Mouse (Mus musculus): ENCODE data around the gene Frmpd3. TPM values are rescaled to one million over a fixed set of nuclear protein-coding genes. Genes with fewer than 3 reads are reported as not detected.

Frmpd3 gene
- polyA plus RNA-seq, 1 experiment = not detected

- TF ChIP-seq CTCF (IDR thresholded peaks at IDR 0.05; ENCODE audit: low read depth, low read length) (no peak), POLR2A (IDR thresholded peaks at IDR 0.05; ENCODE audit: borderline replicate concordance, low read depth, low read length) (no peak)
- Histone ChIP-seq H3K27ac (ENCODE audit: insufficient read depth, low read depth, low read length) (no peak overlapping the region), H3K4me1 (ENCODE audit: control insufficient read depth, insufficient read depth, low read length) (no peaks in the 10 kb centered on the region), H3K4me3 (ENCODE audit: insufficient read depth, low read length) (no peak overlapping the region)
Observed at GRCm38 (mm10) chrX:140445551-140445950, 103.5 kb downstream of the Frmpd3 start.

- Histone ChIP-seq H3K27ac (ENCODE audit: insufficient read depth, low read depth, low read length) (no peak overlapping the region), H3K4me1 (ENCODE audit: control insufficient read depth, insufficient read depth, low read length) (no peaks in the 10 kb centered on the region), H3K4me3 (ENCODE audit: insufficient read depth, low read length) (no peak overlapping the region)
- TF ChIP-seq POLR2A (IDR thresholded peaks at IDR 0.05; ENCODE audit: borderline replicate concordance, low read depth, low read length) (no peak), CTCF (IDR thresholded peaks at IDR 0.05; ENCODE audit: low read depth, low read length) (no peak)
Observed at GRCm38 (mm10) chrX:140450071-140450470, 108.0 kb downstream of the Frmpd3 start.

- no peak within 1 kb of the TSS for H3K27ac ChIP-seq (ENCODE audit: insufficient read depth, low read depth, low read length)
- TF ChIP-seq CTCF (IDR thresholded peaks at IDR 0.05; ENCODE audit: low read depth, low read length) = no peak
- no peak for TF ChIP-seq POLR2A (IDR thresholded peaks at IDR 0.05; ENCODE audit: borderline replicate concordance, low read depth, low read length)
- H3K4me3 ChIP-seq (ENCODE audit: insufficient read depth, low read length) = peak within 1 kb of the TSS; percentile 87
- H3K4me1 ChIP-seq (ENCODE audit: control insufficient read depth, insufficient read depth, low read length) = 0 out of 2 replicates have a peak, but pooled peaks cover 2% of the 10 kb centered on the region
Observed at GRCm38 (mm10) chrX:140456279-140456731, 114.2 kb downstream of the Frmpd3 start, which contains the start of gene Prps1. Gene Prps1, plus strand, starts transcription at chrX:140456613.

GRCm38 (mm10) chrX:140456751-140457491 lies 114.9 kb downstream of the Frmpd3 start:
- Histone ChIP-seq H3K4me1 (ENCODE audit: control insufficient read depth, insufficient read depth, low read length) (0 out of 2 replicates have a peak, but pooled peaks cover 2% of the 10 kb centered on the region), H3K4me3 (ENCODE audit: insufficient read depth, low read length) (peak overlapping the region; percentile 87), H3K27ac (ENCODE audit: insufficient read depth, low read depth, low read length) (no peak overlapping the region)
- no peak for TF ChIP-seq POLR2A (IDR thresholded peaks at IDR 0.05; ENCODE audit: borderline replicate concordance, low read depth, low read length)
- no peak for TF ChIP-seq CTCF (IDR thresholded peaks at IDR 0.05; ENCODE audit: low read depth, low read length)

- TF ChIP-seq POLR2A (IDR thresholded peaks at IDR 0.05; ENCODE audit: borderline replicate concordance, low read depth, low read length) = no peak
- peak overlapping the region; percentile 87 for H3K4me3 ChIP-seq (ENCODE audit: insufficient read depth, low read length)
Observed at GRCm38 (mm10) chrX:140457502-140457901, 115.4 kb downstream of the Frmpd3 start.

GRCm38 (mm10) chrX:140478231-140478630 lies 136.2 kb downstream of the Frmpd3 start:
- H3K27ac ChIP-seq (ENCODE audit: insufficient read depth, low read depth, low read length) = no peak overlapping the region
- no peak for TF ChIP-seq CTCF (IDR thresholded peaks at IDR 0.05; ENCODE audit: low read depth, low read length)
- TF ChIP-seq POLR2A (IDR thresholded peaks at IDR 0.05; ENCODE audit: borderline replicate concordance, low read depth, low read length) = no peak
- H3K4me3 ChIP-seq (ENCODE audit: insufficient read depth, low read length) = no peak overlapping the region

More at GRCm38 (mm10) chrX:140457502-140457901, 115.4 kb downstream of the Frmpd3 start:
- H3K4me1 ChIP-seq (ENCODE audit: control insufficient read depth, insufficient read depth, low read length) = 0 out of 2 replicates have a peak, but pooled peaks cover 2% of the 10 kb centered on the region
- no peak overlapping the region for H3K27ac ChIP-seq (ENCODE audit: insufficient read depth, low read depth, low read length)

GRCm38 (mm10) chrX:140479171-140479570 lies 137.1 kb downstream of the Frmpd3 start:
- Histone ChIP-seq H3K27ac (ENCODE audit: insufficient read depth, low read depth, low read length) (no peak overlapping the region), H3K4me3 (ENCODE audit: insufficient read depth, low read length) (no peak overlapping the region), H3K4me1 (ENCODE audit: control insufficient read depth, insufficient read depth, low read length) (no peaks in the 10 kb centered on the region)
- no peak for TF ChIP-seq POLR2A (IDR thresholded peaks at IDR 0.05; ENCODE audit: borderline replicate concordance, low read depth, low read length)
- TF ChIP-seq CTCF (IDR thresholded peaks at IDR 0.05; ENCODE audit: low read depth, low read length) = peak; percentile 38; the same call in 1 of the 2 replicates

More at GRCm38 (mm10) chrX:140478231-140478630, 136.2 kb downstream of the Frmpd3 start:
- no peaks in the 10 kb centered on the region for H3K4me1 ChIP-seq (ENCODE audit: control insufficient read depth, insufficient read depth, low read length)

Other genes with a start within 250 kb of the Frmpd3 start
- gene Prps1, start 114.3 kb downstream of the Frmpd3 start, polyA plus RNA-seq (2012; ENCODE audit: insufficient read depth, insufficient read length, missing spikeins) = 8.4 and 9.8 TPM in 2 replicates